In genomic region chr4:116001206-116001605, GRCm38 (mm10) we compare ENCODE assay signal across 29 mouse cellular contexts. TPM values are rescaled to one million over a fixed set of nuclear protein-coding genes. Genes with fewer than 3 reads are reported as not detected.
A peak's percentile ranks its signal among the peaks of the same experiment; 100 is the strongest.
DNase-seq lines count a peak whose midpoint lies in the region; ATAC-seq and TF ChIP-seq lines count a peak whose summit lies in the region.
"Had no signal": no experiment of that assay in that cellular context is flagged by ENCODE, and none has a peak within 500 bp of the region (broad histone marks: within the 10 kb centered on the region; RNA-seq: fewer than 3 reads in every experiment).

No protein-coding gene starts in this region.

- H3K36me3 ChIP-seq in forebrain, embryonic 14.5 days (ENCODE audit: control insufficient read depth, insufficient read depth, low read length), result no peaks in the 10 kb centered on the region
- H3K36me3 ChIP-seq in forebrain, embryonic 11.5 days (ENCODE audit: control insufficient read depth, insufficient read depth, low read length), result no peaks in the 10 kb centered on the region
- H3K36me3 ChIP-seq in lung, embryonic 14.5 days (ENCODE audit: insufficient read depth), result no peaks in the 10 kb centered on the region
- peaks cover 0 to 10% of the 10 kb centered on the region in 2 experiments; a peak in 2 of 4 replicates for H3K36me3 ChIP-seq in MEL (ENCODE audit: control insufficient read depth in 1 of 2, insufficient read depth in 2 of 2, low read length in 2 of 2)
- H3K36me3 ChIP-seq: forebrain, embryonic 12.5 days; hindbrain, embryonic 12.5 days; limb, embryonic 10.5 days; limb, embryonic 15.5 days; midbrain, embryonic 13.5 days; neural tube, embryonic 15.5 days had no signal

- H3K9ac ChIP-seq in forebrain, embryonic 14.5 days (ENCODE audit: low read length), result no peak overlapping the region
- H3K9ac ChIP-seq in forebrain, embryonic 11.5 days (ENCODE audit: low read length), result no peak overlapping the region
- H3K9ac ChIP-seq in lung, embryonic 14.5 days, result no peak overlapping the region
- H3K9ac ChIP-seq in MEL (ENCODE audit: control insufficient read depth, low read depth, low read length, poor library complexity, severe bottlenecking), result no peak overlapping the region
- H3K9ac ChIP-seq: forebrain, embryonic 12.5 days; hindbrain, embryonic 12.5 days; intestine, embryonic 15.5 days; limb, embryonic 15.5 days; midbrain, embryonic 13.5 days; neural tube, embryonic 15.5 days had no signal

- DNase-seq in forebrain, embryonic 14.5 days (ENCODE audit: low spot score), result peak; percentile 29
- no peak for DNase-seq in forebrain, embryonic 11.5 days (ENCODE audit: low spot score)
- peak; percentile 63 for DNase-seq in lung, embryonic 14.5 days
- no peak for DNase-seq in lung, postnatal 36 days
- DNase-seq in MEL (ENCODE audit: low read depth, low spot score), result peak; percentile 84
- no peak for DNase-seq in kidney, postnatal 25 days
- DNase-seq: adrenal gland, postnatal 14 days; cerebellum, adult 11-12 months; cerebellum, postnatal 10 days; heart, adult 11 months; heart, postnatal 36 days; kidney, adult 2 months; layer of hippocampus, postnatal 36 days; right cerebral cortex, adult 18-20 months; spleen, adult 18-20 months; thymus, postnatal 14 days had no signal

- no peak overlapping the region for H3K4me3 ChIP-seq in forebrain, embryonic 14.5 days (ENCODE audit: low read depth, low read length)
- no peak overlapping the region for H3K4me3 ChIP-seq in forebrain, embryonic 11.5 days (ENCODE audit: low read depth, low read length)
- no peak overlapping the region for H3K4me3 ChIP-seq in lung, embryonic 14.5 days (ENCODE audit: low read depth, low read length)
- H3K4me3 ChIP-seq in MEL (ENCODE audit: control insufficient read depth in 1 of 2, insufficient read depth in 1 of 2, low read depth in 2 of 2, low read length in 2 of 2), result no peak overlapping the region
- H3K4me3 ChIP-seq: erythroblast, embryonic 14.5 days; forebrain, embryonic 12.5 days; hindbrain, embryonic 12.5 days; intestine, embryonic 15.5 days; limb, embryonic 10.5 days; limb, embryonic 15.5 days; midbrain, embryonic 13.5 days; neural tube, embryonic 15.5 days had no signal

- H3K79me2 ChIP-seq in MEL (ENCODE audit: control insufficient read depth, insufficient read depth, low read length, poor library complexity), result no peaks in the 10 kb centered on the region

- TF ChIP-seq CTCF in lung, embryonic 14.5 days (IDR thresholded peaks at IDR 0.05; ENCODE audit: low read depth), result no peak
- TF ChIP-seq CTCF in MEL (IDR thresholded peaks at IDR 0.05 in 2 of 3, conservative IDR thresholded peaks at IDR 0.05 in 1 of 3; ENCODE audit: control insufficient read depth in 1 of 3, insufficient read depth in 1 of 3, low read depth in 2 of 3, low read length in 3 of 3, poor library complexity in 1 of 3, severe bottlenecking in 1 of 3), result no peak

- WGBS in forebrain, embryonic 14.5 days, result 66% methylated on average over 4 of the region's 4 CpGs
- WGBS in forebrain, embryonic 11.5 days, result 68% methylated on average over 4 of the region's 4 CpGs
- 62% methylated on average over 4 of the region's 4 CpGs for WGBS in lung, embryonic 14.5 days

- TF ChIP-seq EP300 in MEL (IDR thresholded peaks at IDR 0.05; ENCODE audit: low read depth in 1 of 2, low read length in 2 of 2), result 0 out of 4 replicates have a peak, but pooled peaks of 1 of the 2 experiments have one; percentile 11

- no peak for TF ChIP-seq RAD21 in MEL (IDR thresholded peaks at IDR 0.05; ENCODE audit: low read depth, low read length)

- H3K9me3 ChIP-seq in forebrain, embryonic 14.5 days (replicated peaks; ENCODE audit: control insufficient read depth, low read length), result no peaks in the 10 kb centered on the region
- no peaks in the 10 kb centered on the region for H3K9me3 ChIP-seq in forebrain, embryonic 11.5 days (ENCODE audit: control insufficient read depth, low read length)
- no peaks in the 10 kb centered on the region for H3K9me3 ChIP-seq in lung, embryonic 14.5 days (ENCODE audit: low read depth, low read length)
- H3K9me3 ChIP-seq in MEL (replicated peaks; ENCODE audit: insufficient read depth, low read length), result no peaks in the 10 kb centered on the region
- H3K9me3 ChIP-seq: forebrain, embryonic 12.5 days; hindbrain, embryonic 12.5 days; intestine, embryonic 15.5 days; limb, embryonic 10.5 days; limb, embryonic 15.5 days; midbrain, embryonic 13.5 days; neural tube, embryonic 15.5 days had no signal

- TF ChIP-seq POLR2A in MEL (IDR thresholded peaks at IDR 0.05; ENCODE audit: control insufficient read depth in 1 of 2, insufficient read depth in 1 of 2, low read depth in 1 of 2, low read length in 2 of 2, poor library complexity in 1 of 2), result no peak

- no peak for ATAC-seq in forebrain, embryonic 14.5 days
- ATAC-seq in forebrain, embryonic 11.5 days (replicated peaks; ENCODE audit: low FRiP score), result no peak
- no peak for ATAC-seq in lung, embryonic 14.5 days (ENCODE audit: insufficient read depth)
- 0 out of 2 replicates have a peak, but pooled peaks have one; percentile 28 for ATAC-seq in megakaryocyte, adult 5-6 weeks (ENCODE audit: poor library complexity, severe bottlenecking)
- ATAC-seq: hindbrain, postnatal 0 days; intestine, embryonic 15.5 days; midbrain, embryonic 13.5 days had no signal

- no peaks in the 10 kb centered on the region for H3K27me3 ChIP-seq in forebrain, embryonic 14.5 days (replicated peaks; ENCODE audit: control insufficient read depth, insufficient read depth, low read length)
- no peaks in the 10 kb centered on the region for H3K27me3 ChIP-seq in forebrain, embryonic 11.5 days (ENCODE audit: control insufficient read depth, insufficient read depth, low read length)
- H3K27me3 ChIP-seq in lung, embryonic 14.5 days (ENCODE audit: insufficient read depth, low read length), result no peaks in the 10 kb centered on the region
- no peaks in the 10 kb centered on the region for H3K27me3 ChIP-seq in MEL (ENCODE audit: control insufficient read depth in 1 of 2, insufficient read depth in 2 of 2, low read length in 2 of 2)
- H3K27me3 ChIP-seq: CH12.LX; intestine, embryonic 15.5 days had no signal

- H3K27ac ChIP-seq in forebrain, embryonic 14.5 days (ENCODE audit: low read depth, low read length), result no peak overlapping the region
- no peak overlapping the region for H3K27ac ChIP-seq in forebrain, embryonic 11.5 days (ENCODE audit: low read depth, low read length)
- H3K27ac ChIP-seq in lung, embryonic 14.5 days (ENCODE audit: low read depth), result no peak overlapping the region
- H3K27ac ChIP-seq in MEL (ENCODE audit: control insufficient read depth, low read depth, low read length), result no peak overlapping the region
- H3K27ac ChIP-seq: forebrain, embryonic 12.5 days; hindbrain, embryonic 12.5 days; hindbrain, postnatal 0 days; intestine, embryonic 15.5 days; kidney, postnatal 0 days; limb, embryonic 10.5 days; limb, embryonic 15.5 days; midbrain, embryonic 13.5 days; neural tube, embryonic 15.5 days had no signal

- H3K4me2 ChIP-seq in forebrain, embryonic 14.5 days (ENCODE audit: low read length), result no peak overlapping the region
- H3K4me2 ChIP-seq in forebrain, embryonic 11.5 days (ENCODE audit: low read depth, low read length, severe bottlenecking), result no peak overlapping the region
- H3K4me2 ChIP-seq in lung, embryonic 14.5 days, result no peak overlapping the region
- H3K4me2 ChIP-seq: forebrain, embryonic 12.5 days; heart, embryonic 11.5 days; hindbrain, embryonic 12.5 days; intestine, embryonic 15.5 days; limb, embryonic 15.5 days; midbrain, embryonic 13.5 days; neural tube, embryonic 15.5 days had no signal

- H3K4me1 ChIP-seq in forebrain, embryonic 14.5 days (ENCODE audit: control insufficient read depth, insufficient read depth, low read length), result no peaks in the 10 kb centered on the region
- no peaks in the 10 kb centered on the region for H3K4me1 ChIP-seq in forebrain, embryonic 11.5 days (replicated peaks; ENCODE audit: control insufficient read depth, insufficient read depth, low read length)
- no peaks in the 10 kb centered on the region for H3K4me1 ChIP-seq in lung, embryonic 14.5 days (ENCODE audit: insufficient read depth)
- peaks cover 0 to 10% of the 10 kb centered on the region in 2 experiments; a peak in 3 of 4 replicates for H3K4me1 ChIP-seq in MEL (ENCODE audit: control insufficient read depth in 1 of 2, insufficient read depth in 2 of 2, low read length in 2 of 2)
- H3K4me1 ChIP-seq: intestine, embryonic 15.5 days; limb, embryonic 10.5 days; limb, embryonic 15.5 days; neural tube, embryonic 15.5 days had no signal

TF ChIP-seq in MEL, 35 proteins besides CTCF, POLR2A, EP300 and RAD21 (continues in another document):
- TF ChIP-seq MYC (IDR thresholded peaks at IDR 0.05; ENCODE audit: low read depth, low read length), result no peak
- no peak for TF ChIP-seq POLR2AphosphoS2 (IDR thresholded peaks at IDR 0.05; ENCODE audit: low read length)
- no peak for TF ChIP-seq MAFK (IDR thresholded peaks at IDR 0.05; ENCODE audit: borderline replicate concordance, low read depth, low read length)
- TF ChIP-seq CHD2 (IDR thresholded peaks at IDR 0.05; ENCODE audit: low read length), result no peak
- TF ChIP-seq CHD1 (IDR thresholded peaks at IDR 0.05; ENCODE audit: low read depth, low read length), result no peak
- no peak for TF ChIP-seq USF2 (IDR thresholded peaks at IDR 0.05; ENCODE audit: borderline replicate concordance in 1 of 2, insufficient read depth in 1 of 2, low read depth in 1 of 2, low read length in 2 of 2)
- no peak for TF ChIP-seq TBP (IDR thresholded peaks at IDR 0.05; ENCODE audit: low read depth, low read length)
- no peak for TF ChIP-seq ZKSCAN1 (IDR thresholded peaks at IDR 0.05; ENCODE audit: low read depth, low read length)

RNA-seq across cellular contexts. Expression of gene Faah, which starts 16.5 kb away (rescaled TPM):
- 7.0 and 7.3 TPM in 2 replicates for polyA plus RNA-seq in forebrain, embryonic 14.5 days (2014; fragmentation: Nextera tagmentation; extraction: Ambion mirVana)
- polyA plus RNA-seq in forebrain, embryonic 11.5 days (2014; fragmentation: Nextera tagmentation; extraction: Ambion mirVana), result 1.2 and 1.7 TPM in 2 replicates
- polyA plus RNA-seq in lung, embryonic 14.5 days (2014; fragmentation: Nextera tagmentation; extraction: Ambion mirVana), result 6.3 and 8.0 TPM in 2 replicates
- 7.5 and 10.8 TPM in 2 replicates for total RNA-seq in MEL (2012; rRNA removed)
- 10 to 100 TPM in 1 of 2 experiments, not detected in 1; 22.2 TPM for polyA plus RNA-seq in MEL (2012; ENCODE audit: insufficient read depth in 1 of 2, insufficient read length in 2 of 2, low read depth in 1 of 2, low replicate concordance in 2 of 2, missing spikeins in 1 of 2)
- 0.71 and 1.8 TPM in 2 replicates for total RNA-seq in megakaryocyte, adult 5-6 weeks (2015)
- total RNA-seq in megakaryocyte, adult 5-6 weeks (2017), result 1.3 and 2.2 TPM in 2 replicates

RNA-seq across cellular contexts. Expression of gene Nsun4, which starts 52.5 kb away (rescaled TPM):
- 14.2 and 15.3 TPM in 2 replicates for polyA plus RNA-seq in forebrain, embryonic 14.5 days (2014; fragmentation: Nextera tagmentation; extraction: Ambion mirVana)
- 16.4 and 17.4 TPM in 2 replicates for polyA plus RNA-seq in forebrain, embryonic 11.5 days (2014; fragmentation: Nextera tagmentation; extraction: Ambion mirVana)
- 21.9 and 24.5 TPM in 2 replicates for polyA plus RNA-seq in lung, embryonic 14.5 days (2014; fragmentation: Nextera tagmentation; extraction: Ambion mirVana)
- 13.6 and 14.9 TPM in 2 replicates for total RNA-seq in MEL (2012; rRNA removed)
- polyA plus RNA-seq in MEL (2012; ENCODE audit: insufficient read depth in 1 of 2, insufficient read length in 2 of 2, low read depth in 1 of 2, low replicate concordance in 2 of 2, missing spikeins in 1 of 2), result 10 to 100 TPM in 1 of 2 experiments, not detected in 1; 11.8 TPM
- total RNA-seq in megakaryocyte, adult 5-6 weeks (2015), result 9.6 and 10.4 TPM in 2 replicates
- total RNA-seq in megakaryocyte, adult 5-6 weeks (2017), result 7.9 and 14.0 TPM in 2 replicates

Comparison
In these comparisons a context has a peak if more than half of its experiments do, and no peak if none do; other contexts are left out.
1. DNase-seq: peak in forebrain, embryonic 14.5 days (single experiment), lung, embryonic 14.5 days (single experiment) and MEL (single experiment); none in forebrain, embryonic 11.5 days (single experiment), lung, postnatal 36 days (single experiment) and kidney, postnatal 25 days (0 of 2).